Mouse (Mus musculus): ENCODE measurements at regions not wholly inside any gene's neighbourhood (a gene's known extent, or its start where the extent isn't known, plus 50 kb on each side); places are given as distances from the start of the nearest gene placed in this dataset.
A peak's percentile ranks its signal among the peaks of the same experiment; 100 is the strongest.
"Not testable (repeated sequence)": the region's sequence is repeated elsewhere in the genome, so short reads cannot be mapped to it uniquely, and the experiment has no call there.

DNA sequence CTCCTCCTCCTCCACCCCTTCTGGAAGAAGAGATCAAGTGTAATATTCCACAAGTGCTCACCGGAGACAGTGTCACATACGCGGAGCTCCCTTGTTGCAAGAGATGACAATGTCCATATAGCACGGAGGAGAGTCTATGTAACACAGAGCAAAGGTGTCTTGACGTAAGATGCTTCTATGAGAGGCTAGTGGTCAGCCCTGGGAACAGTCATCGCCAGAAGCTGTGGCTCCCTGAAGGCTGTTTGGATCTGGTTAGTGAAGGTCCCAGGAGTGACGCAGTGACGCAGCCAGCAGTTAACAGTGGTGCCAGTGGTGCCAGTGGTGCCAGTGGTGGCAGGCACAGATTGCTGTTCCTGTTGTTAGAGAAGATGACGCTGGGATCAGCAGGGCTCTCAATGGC is 66.9 kb downstream of the Twistnb start:
- WGBS, result 80% methylated on average over 9 of the region's 9 CpGs
- no peaks in the 10 kb centered on the region for H3K9me3 ChIP-seq (ENCODE audit: control insufficient read depth, low read length)
- no peaks in the 10 kb centered on the region for H3K27me3 ChIP-seq (ENCODE audit: control insufficient read depth, insufficient read depth, low read length)
- no peak overlapping the region for H3K4me2 ChIP-seq (ENCODE audit: low read length)
- H3K27ac ChIP-seq (replicated peaks in 1 of 2; ENCODE audit: control insufficient read depth in 1 of 2, insufficient read depth in 1 of 2, low read depth in 2 of 2, low read length in 2 of 2), result no peak overlapping the region
- ATAC-seq (ENCODE audit: insufficient number of reproducible peaks, insufficient read depth, low FRiP score, low read depth), result no peak
- H3K9ac ChIP-seq (ENCODE audit: low read length), result no peak overlapping the region
- no peaks in the 10 kb centered on the region for H3K36me3 ChIP-seq (ENCODE audit: control insufficient read depth, insufficient read depth, low read length)
- H3K4me3 ChIP-seq (ENCODE audit: control insufficient read depth in 1 of 2, insufficient read depth in 1 of 2, low read depth in 1 of 2, low read length in 2 of 2), result no peak overlapping the region
- no peaks in the 10 kb centered on the region for H3K4me1 ChIP-seq (ENCODE audit: control insufficient read depth in 2 of 2, insufficient read depth in 2 of 2, low read length in 2 of 2)

DNA sequence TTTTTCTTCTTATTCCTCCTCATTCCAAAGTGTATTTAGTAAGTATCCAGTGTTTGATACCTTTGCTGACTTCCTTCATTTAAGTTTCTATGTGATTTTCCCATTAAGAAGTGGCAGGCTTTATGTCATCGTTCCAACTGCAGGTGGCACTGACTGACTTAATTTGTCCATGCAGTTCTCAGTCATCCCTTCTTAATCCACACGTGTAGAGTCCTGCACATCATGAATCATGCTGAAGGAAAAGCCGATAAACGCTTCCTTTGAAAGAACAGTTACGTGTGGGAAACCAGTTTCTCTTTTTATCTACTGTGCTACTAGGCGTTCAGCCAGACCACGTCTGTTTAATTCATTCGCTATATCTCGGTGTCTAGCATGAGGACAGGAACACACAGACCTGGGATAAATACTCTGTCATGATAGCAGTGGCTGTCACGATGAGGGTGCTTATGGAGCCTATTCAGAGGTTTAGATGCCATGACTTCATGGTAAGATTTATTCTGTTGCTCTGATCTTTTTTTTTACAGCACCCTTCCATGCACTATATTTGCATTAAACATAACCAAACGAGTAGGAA is 68.0 kb downstream of the Twistnb start:
- Histone ChIP-seq H3K9ac (ENCODE audit: low read length) (no peak overlapping the region), H3K9me3 (ENCODE audit: control insufficient read depth, low read length) (no peaks in the 10 kb centered on the region), H3K27me3 (ENCODE audit: control insufficient read depth, insufficient read depth, low read length) (no peaks in the 10 kb centered on the region), H3K27ac (replicated peaks in 1 of 2; ENCODE audit: control insufficient read depth in 1 of 2, insufficient read depth in 1 of 2, low read depth in 2 of 2, low read length in 2 of 2) (no peak overlapping the region), H3K4me2 (ENCODE audit: low read length) (peak overlapping the region; percentile 23), H3K36me3 (ENCODE audit: control insufficient read depth, insufficient read depth, low read length) (no peaks in the 10 kb centered on the region), H3K4me1 (ENCODE audit: control insufficient read depth in 2 of 2, insufficient read depth in 2 of 2, low read length in 2 of 2) (no peaks in the 10 kb centered on the region), H3K4me3 (ENCODE audit: control insufficient read depth in 1 of 2, insufficient read depth in 1 of 2, low read depth in 1 of 2, low read length in 2 of 2) (no peak overlapping the region)
- ATAC-seq (ENCODE audit: insufficient number of reproducible peaks, insufficient read depth, low FRiP score, low read depth), result peak; percentile 47
- WGBS, result 43% methylated on average over 11 of the region's 11 CpGs

DNA sequence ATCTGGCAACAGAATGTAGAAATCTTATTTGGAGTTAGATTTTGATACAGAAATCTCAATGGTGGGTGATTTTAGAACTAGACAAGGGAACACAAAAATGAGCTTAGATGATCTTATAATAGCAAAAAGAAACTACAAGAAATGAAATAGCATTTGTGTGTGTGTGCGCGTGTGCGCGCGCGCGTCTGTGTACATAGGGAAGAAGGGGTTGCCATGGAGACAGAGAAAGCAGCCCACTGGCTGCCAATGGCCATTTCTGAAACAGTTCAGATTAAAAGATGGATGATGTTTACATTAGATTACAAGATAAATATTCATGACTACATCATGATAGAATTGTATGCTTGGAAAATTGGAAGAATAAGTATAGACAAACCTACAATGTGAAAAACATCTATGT is 112.1 kb downstream of the Twistnb start:
- Histone ChIP-seq H3K9me3 (ENCODE audit: control insufficient read depth, low read length) (no peaks in the 10 kb centered on the region), H3K4me1 (ENCODE audit: control insufficient read depth in 2 of 2, insufficient read depth in 2 of 2, low read length in 2 of 2) (no peaks in the 10 kb centered on the region), H3K36me3 (ENCODE audit: control insufficient read depth, insufficient read depth, low read length) (no peaks in the 10 kb centered on the region), H3K4me2 (ENCODE audit: low read length) (no peak overlapping the region), H3K27me3 (ENCODE audit: control insufficient read depth, insufficient read depth, low read length) (no peaks in the 10 kb centered on the region), H3K4me3 (ENCODE audit: control insufficient read depth in 1 of 2, insufficient read depth in 1 of 2, low read depth in 1 of 2, low read length in 2 of 2) (no peak overlapping the region), H3K27ac (replicated peaks in 1 of 2; ENCODE audit: control insufficient read depth in 1 of 2, insufficient read depth in 1 of 2, low read depth in 2 of 2, low read length in 2 of 2) (no peak overlapping the region), H3K9ac (ENCODE audit: low read length) (no peak overlapping the region)
- no peak for ATAC-seq (ENCODE audit: insufficient number of reproducible peaks, insufficient read depth, low FRiP score, low read depth)
- WGBS, result 99% methylated on average over 7 of the region's 7 CpGs

DNA sequence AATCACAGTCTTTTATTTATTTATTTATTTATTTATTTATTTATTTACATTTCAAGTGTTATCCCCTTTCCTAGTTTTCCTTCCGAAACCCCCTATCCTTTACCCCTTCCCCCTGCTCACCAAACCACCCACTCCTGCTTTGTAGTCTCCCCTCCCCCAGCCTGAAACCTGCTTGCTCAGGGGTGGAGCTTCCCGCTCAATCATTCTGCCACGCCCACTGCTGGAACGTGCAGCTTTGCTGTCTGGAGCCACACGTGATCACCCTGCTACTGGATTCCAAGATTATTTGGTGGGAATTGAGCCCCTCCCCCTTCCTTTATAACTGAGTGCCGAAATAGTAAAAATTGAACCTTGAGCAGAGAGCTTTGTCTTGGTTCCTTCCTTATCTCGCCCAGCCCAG is 122.2 kb downstream of the Twistnb start:
- not testable (repeated sequence) for ATAC-seq (ENCODE audit: insufficient number of reproducible peaks, insufficient read depth, low FRiP score, low read depth); H3K27me3 ChIP-seq (ENCODE audit: control insufficient read depth, insufficient read depth, low read length); H3K9me3 ChIP-seq (ENCODE audit: control insufficient read depth, low read length); H3K4me2 ChIP-seq (ENCODE audit: low read length); H3K4me3 ChIP-seq (ENCODE audit: control insufficient read depth in 1 of 2, insufficient read depth in 1 of 2, low read depth in 1 of 2, low read length in 2 of 2); H3K27ac ChIP-seq (replicated peaks in 1 of 2; ENCODE audit: control insufficient read depth in 1 of 2, insufficient read depth in 1 of 2, low read depth in 2 of 2, low read length in 2 of 2); H3K9ac ChIP-seq (ENCODE audit: low read length); H3K4me1 ChIP-seq (ENCODE audit: control insufficient read depth in 2 of 2, insufficient read depth in 2 of 2, low read length in 2 of 2); H3K36me3 ChIP-seq (ENCODE audit: control insufficient read depth, insufficient read depth, low read length)
- WGBS, result 50% methylated on average over 7 of the region's 7 CpGs

DNA sequence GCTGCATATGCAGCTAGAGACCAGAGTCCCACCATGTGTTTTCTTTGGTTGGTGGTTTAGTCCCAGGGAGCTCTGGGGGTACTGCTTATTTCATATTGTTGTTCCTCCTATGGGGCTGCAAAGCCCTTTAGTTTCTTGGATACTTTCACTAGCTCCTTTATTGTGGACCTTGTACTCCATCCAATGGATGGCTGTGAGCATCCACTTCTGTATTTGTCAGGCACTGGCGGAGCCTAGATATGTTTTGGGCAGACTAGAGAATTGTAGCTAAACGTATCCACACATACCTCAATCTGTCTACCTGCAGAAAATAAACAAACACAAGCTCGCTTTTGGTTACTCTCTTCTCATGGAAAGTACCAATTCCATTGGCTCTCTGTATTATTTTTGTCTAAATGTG is 122.8 kb downstream of the Twistnb start:
- Histone ChIP-seq H3K4me3 (ENCODE audit: control insufficient read depth in 1 of 2, insufficient read depth in 1 of 2, low read depth in 1 of 2, low read length in 2 of 2) (no peak overlapping the region), H3K4me1 (ENCODE audit: control insufficient read depth in 2 of 2, insufficient read depth in 2 of 2, low read length in 2 of 2) (no peaks in the 10 kb centered on the region), H3K9me3 (ENCODE audit: control insufficient read depth, low read length) (no peaks in the 10 kb centered on the region), H3K27ac (replicated peaks in 1 of 2; ENCODE audit: control insufficient read depth in 1 of 2, insufficient read depth in 1 of 2, low read depth in 2 of 2, low read length in 2 of 2) (no peak overlapping the region), H3K9ac (ENCODE audit: low read length) (no peak overlapping the region), H3K36me3 (ENCODE audit: control insufficient read depth, insufficient read depth, low read length) (no peaks in the 10 kb centered on the region), H3K4me2 (ENCODE audit: low read length) (no peak overlapping the region), H3K27me3 (ENCODE audit: control insufficient read depth, insufficient read depth, low read length) (no peaks in the 10 kb centered on the region)
- no peak for ATAC-seq (ENCODE audit: insufficient number of reproducible peaks, insufficient read depth, low FRiP score, low read depth)
- 92% methylated on average over 3 of the region's 3 CpGs for WGBS

DNA sequence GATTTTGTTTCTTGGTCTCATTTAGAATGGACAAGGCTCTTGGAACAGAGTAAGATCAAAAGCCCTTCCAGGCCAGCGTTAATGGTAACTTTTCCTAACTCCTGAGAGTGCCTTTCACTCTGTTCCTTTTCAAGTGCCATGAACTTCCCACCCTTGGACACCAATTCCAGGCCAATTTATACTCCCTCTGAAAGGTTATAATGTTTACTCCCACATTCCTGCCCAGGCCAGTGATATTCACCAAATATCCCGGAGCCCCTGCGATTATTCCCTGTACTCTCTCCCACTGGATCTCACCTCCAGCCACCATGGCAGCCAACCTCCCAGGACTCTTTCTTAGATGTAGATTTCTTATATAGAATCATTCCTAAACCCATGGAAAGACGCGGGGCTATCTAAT is 123.2 kb downstream of the Twistnb start:
- no peaks in the 10 kb centered on the region for H3K27me3 ChIP-seq (ENCODE audit: control insufficient read depth, insufficient read depth, low read length)
- H3K4me2 ChIP-seq (ENCODE audit: low read length), result no peak overlapping the region
- H3K27ac ChIP-seq (replicated peaks in 1 of 2; ENCODE audit: control insufficient read depth in 1 of 2, insufficient read depth in 1 of 2, low read depth in 2 of 2, low read length in 2 of 2), result no peak overlapping the region
- ATAC-seq (ENCODE audit: insufficient number of reproducible peaks, insufficient read depth, low FRiP score, low read depth), result no peak
- H3K9ac ChIP-seq (ENCODE audit: low read length), result no peak overlapping the region
- no peaks in the 10 kb centered on the region for H3K4me1 ChIP-seq (ENCODE audit: control insufficient read depth in 2 of 2, insufficient read depth in 2 of 2, low read length in 2 of 2)
- 87% methylated on average over 5 of the region's 5 CpGs for WGBS
- no peaks in the 10 kb centered on the region for H3K36me3 ChIP-seq (ENCODE audit: control insufficient read depth, insufficient read depth, low read length)
- H3K4me3 ChIP-seq (ENCODE audit: control insufficient read depth in 1 of 2, insufficient read depth in 1 of 2, low read depth in 1 of 2, low read length in 2 of 2), result no peak overlapping the region
- H3K9me3 ChIP-seq (ENCODE audit: control insufficient read depth, low read length), result no peaks in the 10 kb centered on the region

DNA sequence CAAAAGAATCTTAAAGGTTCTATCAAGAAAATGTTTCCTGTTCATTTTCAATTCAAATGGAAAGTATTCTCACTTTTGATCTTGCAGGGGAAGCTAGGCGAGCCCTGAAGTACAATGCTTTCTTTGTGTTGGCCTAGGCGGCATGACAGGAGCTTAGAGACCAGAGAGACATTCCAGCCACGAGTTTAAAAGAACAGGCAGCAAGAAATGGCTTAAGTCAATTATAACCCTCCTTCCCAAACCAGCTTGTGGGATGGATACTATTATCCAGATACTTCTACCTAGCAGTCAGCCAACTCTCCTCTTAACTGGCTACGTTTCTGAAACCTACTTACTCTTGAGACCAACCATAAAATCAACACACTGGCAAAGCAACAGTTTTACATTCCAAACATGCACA is 124.3 kb downstream of the Twistnb start:
- no peaks in the 10 kb centered on the region for H3K4me1 ChIP-seq (ENCODE audit: control insufficient read depth in 2 of 2, insufficient read depth in 2 of 2, low read length in 2 of 2)
- WGBS, result 35% methylated on average over 4 of the region's 4 CpGs
- no peaks in the 10 kb centered on the region for H3K9me3 ChIP-seq (ENCODE audit: control insufficient read depth, low read length)
- no peak for ATAC-seq (ENCODE audit: insufficient number of reproducible peaks, insufficient read depth, low FRiP score, low read depth)
- no peak overlapping the region for H3K9ac ChIP-seq (ENCODE audit: low read length)
- H3K4me3 ChIP-seq (ENCODE audit: control insufficient read depth in 1 of 2, insufficient read depth in 1 of 2, low read depth in 1 of 2, low read length in 2 of 2), result no peak overlapping the region
- H3K36me3 ChIP-seq (ENCODE audit: control insufficient read depth, insufficient read depth, low read length), result no peaks in the 10 kb centered on the region
- no peak overlapping the region for H3K4me2 ChIP-seq (ENCODE audit: low read length)
- no peaks in the 10 kb centered on the region for H3K27me3 ChIP-seq (ENCODE audit: control insufficient read depth, insufficient read depth, low read length)
- H3K27ac ChIP-seq (replicated peaks in 1 of 2; ENCODE audit: control insufficient read depth in 1 of 2, insufficient read depth in 1 of 2, low read depth in 2 of 2, low read length in 2 of 2), result no peak overlapping the region

DNA sequence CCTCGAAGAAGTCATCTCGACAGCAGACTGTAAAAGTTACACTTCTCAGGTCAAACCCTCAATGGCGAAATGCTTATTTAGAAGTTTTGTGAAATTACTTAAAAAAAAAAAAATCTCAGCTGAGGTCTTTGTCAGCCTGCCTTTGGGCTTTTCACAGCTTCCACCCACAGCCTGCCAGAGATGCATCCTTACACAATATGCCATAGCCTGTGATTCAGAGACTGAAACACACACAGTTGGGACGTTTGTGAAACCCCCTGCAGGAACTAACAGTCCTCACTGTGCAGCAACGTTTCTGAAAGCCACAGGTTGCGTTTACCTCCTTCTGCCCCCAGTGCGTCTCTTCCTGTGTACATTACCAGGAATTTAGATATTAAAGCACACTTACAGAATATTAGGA is 131.7 kb downstream of the Twistnb start:
- H3K36me3 ChIP-seq (ENCODE audit: control insufficient read depth, insufficient read depth, low read length), result no peaks in the 10 kb centered on the region
- H3K4me3 ChIP-seq (ENCODE audit: control insufficient read depth in 1 of 2, insufficient read depth in 1 of 2, low read depth in 1 of 2, low read length in 2 of 2), result no peak overlapping the region
- H3K4me2 ChIP-seq (ENCODE audit: low read length), result no peak overlapping the region
- no peaks in the 10 kb centered on the region for H3K4me1 ChIP-seq (ENCODE audit: control insufficient read depth in 2 of 2, insufficient read depth in 2 of 2, low read length in 2 of 2)
- no peak overlapping the region for H3K9ac ChIP-seq (ENCODE audit: low read length)
- WGBS, result 51% methylated on average over 7 of the region's 7 CpGs
- ATAC-seq (ENCODE audit: insufficient number of reproducible peaks, insufficient read depth, low FRiP score, low read depth), result no peak
- no peaks in the 10 kb centered on the region for H3K27me3 ChIP-seq (ENCODE audit: control insufficient read depth, insufficient read depth, low read length)
- no peaks in the 10 kb centered on the region for H3K9me3 ChIP-seq (ENCODE audit: control insufficient read depth, low read length)
- no peak overlapping the region for H3K27ac ChIP-seq (replicated peaks in 1 of 2; ENCODE audit: control insufficient read depth in 1 of 2, insufficient read depth in 1 of 2, low read depth in 2 of 2, low read length in 2 of 2)

Data from heart, embryonic 14.5 days (tissue).